Mouse (Mus musculus) liver, adult 2 months (tissue): Measurements from ENCODE around the gene Ddx6. TPM values are rescaled to one million over a fixed set of nuclear protein-coding genes. Genes with fewer than 3 reads are reported as not detected.

Source experiments
- DNase-seq: peaks from one replicate; pipeline ENCODE4 v3.0.0-alpha.2; 2011; ENCODE audit warnings: low read depth, low spot score; ENCODE audit errors: extremely low read depth
- H3K27ac ChIP-seq: fragments of 200-500 bp; replicated peaks from 2 replicates; pipeline ENCODE4 v1.5.1; 2012; ENCODE audit warnings: low read depth, mild to moderate bottlenecking, control low read depth, inconsistent platforms, low read length; ENCODE audit not compliant: insufficient read depth
- H3K27me3 ChIP-seq: fragments of 200-500 bp; 2 replicates; pipeline ENCODE4 v1.6.1; 2012; ENCODE audit warnings: mild to moderate bottlenecking, moderate library complexity, low read length, inconsistent platforms; ENCODE audit not compliant: control insufficient read depth, insufficient read depth
- H3K36me3 ChIP-seq: fragments of 200-500 bp; 2 replicates; pipeline ENCODE4 v1.6.1; 2012; ENCODE audit warnings: low read length, inconsistent platforms; ENCODE audit not compliant: control insufficient read depth, insufficient read depth
- H3K4me1 ChIP-seq: fragments of 200-500 bp; 2 replicates; pipeline ENCODE4 v1.6.1; 2011; ENCODE audit warnings: low read length; ENCODE audit not compliant: control insufficient read depth, insufficient read depth
- H3K4me3 ChIP-seq: fragments of 200-500 bp; 2 replicates; pipeline ENCODE4 v1.5.1; 2011; ENCODE audit warnings: low read depth, mild to moderate bottlenecking, control low read depth, low read length, moderate library complexity; ENCODE audit not compliant: insufficient read depth
- H3K79me2 ChIP-seq: fragments of 200-500 bp; 2 replicates; pipeline ENCODE4 v1.6.1; 2012; ENCODE audit warnings: inconsistent platforms, mild to moderate bottlenecking, low read length, moderate library complexity; ENCODE audit not compliant: control insufficient read depth, insufficient read depth
- H3K9ac ChIP-seq: fragments of 200-500 bp; 2 replicates; pipeline ENCODE4 v1.6.1; 2012; ENCODE audit warnings: low read depth, mild to moderate bottlenecking, control low read depth, inconsistent platforms, low read length
- CTCF ChIP-seq: fragments of 200-500 bp; IDR thresholded peaks from 2 replicates; pipeline ENCODE4 v1.5.1; 2011; ENCODE audit warnings: low read depth, low read length, control low read depth
- POLR2A ChIP-seq: fragments of 200-500 bp; IDR thresholded peaks from 2 replicates; pipeline ENCODE4 v1.6.1; 2011; ENCODE audit warnings: low read length, control low read depth; ENCODE audit not compliant: insufficient read depth; ENCODE audit errors: extremely low read depth
- WGBS: fragments of 180-500 bp; shearing (Covaris S2); methylation state at CpG from one replicate; pipeline ENCODE4 v1.1.7; 2018; 5-methylcytosine and 5-hydroxymethylcytosine counted together
- polyA plus RNA-seq: library from polyadenylated mRNA; depleted of rRNA; stranded (reverse); fragments of >200 nt; gene quantifications from 2 replicates; pipeline ENCODE4 v1.2.3, GENCODE M21; 2012
- total RNA-seq: library from RNA; depleted of rRNA; stranded (reverse); fragments of >200 nt; gene quantifications from 2 replicates; pipeline ENCODE4 v1.2.3, GENCODE M21; 2014

Gene Ddx6
- total and polyA plus RNA-seq, 2 experiments = 8.8 to 58.7 TPM

GRCm38 (mm10) chr9:44580085-44580484 is 24.6 kb upstream of the Ddx6 start:
- no peak overlapping the region for H3K4me3 ChIP-seq
- no peaks in the 10 kb centered on the region for H3K79me2 ChIP-seq
- no peak for DNase-seq
- 91% methylated on average over 5 of the region's 5 CpGs for WGBS
- H3K27ac ChIP-seq = no peak overlapping the region
- no peak overlapping the region for H3K9ac ChIP-seq
- no peaks in the 10 kb centered on the region for H3K27me3 ChIP-seq
- H3K4me1 ChIP-seq = no peaks in the 10 kb centered on the region
- no peaks in the 10 kb centered on the region for H3K36me3 ChIP-seq
- no peak for TF ChIP-seq CTCF

GRCm38 (mm10) chr9:44581423-44581822 is 23.3 kb upstream of the Ddx6 start:
- Histone ChIP-seq H3K27ac (no peak overlapping the region), H3K27me3 (no peaks in the 10 kb centered on the region), H3K36me3 (no peaks in the 10 kb centered on the region), H3K4me3 (no peak overlapping the region), H3K9ac (no peak overlapping the region), H3K4me1 (no peaks in the 10 kb centered on the region), H3K79me2 (no peaks in the 10 kb centered on the region)
- TF ChIP-seq CTCF (no peak), POLR2A (no peak)
- 63% methylated on average over 3 of the region's 3 CpGs for WGBS
- DNase-seq = no peak

GRCm38 (mm10) chr9:44582390-44582789 is 22.3 kb upstream of the Ddx6 start:
- Histone ChIP-seq H3K4me1 (no peaks in the 10 kb centered on the region), H3K27ac (no peak overlapping the region), H3K4me3 (no peak overlapping the region), H3K36me3 (no peaks in the 10 kb centered on the region), H3K27me3 (no peaks in the 10 kb centered on the region), H3K79me2 (no peaks in the 10 kb centered on the region), H3K9ac (no peak overlapping the region)
- peak; percentile 24 for DNase-seq
- WGBS = 87% methylated on average over 16 of the region's 16 CpGs
- TF ChIP-seq CTCF (no peak), POLR2A (no peak)

GRCm38 (mm10) chr9:44586640-44587261 is 17.9 kb upstream of the Ddx6 start:
- 82% methylated on average over 8 of the region's 8 CpGs for WGBS
- Histone ChIP-seq H3K4me1 (peaks cover 2% of the 10 kb centered on the region), H3K27me3 (no peaks in the 10 kb centered on the region), H3K27ac (no peak overlapping the region), H3K79me2 (no peaks in the 10 kb centered on the region), H3K9ac (no peak overlapping the region), H3K36me3 (no peaks in the 10 kb centered on the region), H3K4me3 (no peak overlapping the region)
- TF ChIP-seq CTCF = no peak
- no peak for TF ChIP-seq POLR2A
- DNase-seq = no peak

GRCm38 (mm10) chr9:44587262-44588160 is 17.2 kb upstream of the Ddx6 start:
- Histone ChIP-seq H3K36me3 (no peaks in the 10 kb centered on the region), H3K27ac (no peak overlapping the region), H3K4me1 (peaks cover 2% of the 10 kb centered on the region), H3K27me3 (no peaks in the 10 kb centered on the region), H3K9ac (no peak overlapping the region), H3K79me2 (no peaks in the 10 kb centered on the region), H3K4me3 (no peak overlapping the region)
- 86% methylated on average over 9 of the region's 9 CpGs for WGBS
- no peak for TF ChIP-seq POLR2A
- TF ChIP-seq CTCF = no peak
- DNase-seq = no peak

GRCm38 (mm10) chr9:44588605-44589004 is 16.1 kb upstream of the Ddx6 start:
- no peak for DNase-seq
- peaks cover 2% of the 10 kb centered on the region for H3K4me1 ChIP-seq
- WGBS = 31% methylated on average over 9 of the region's 9 CpGs
- no peak overlapping the region for H3K27ac ChIP-seq
- no peaks in the 10 kb centered on the region for H3K27me3 ChIP-seq
- no peaks in the 10 kb centered on the region for H3K79me2 ChIP-seq
- H3K9ac ChIP-seq = no peak overlapping the region
- no peaks in the 10 kb centered on the region for H3K36me3 ChIP-seq
- H3K4me3 ChIP-seq = no peak overlapping the region
- no peak for TF ChIP-seq CTCF
- TF ChIP-seq POLR2A = no peak
